26 mouse cellular contexts compared by ENCODE assay signal in the genomic region with DNA sequence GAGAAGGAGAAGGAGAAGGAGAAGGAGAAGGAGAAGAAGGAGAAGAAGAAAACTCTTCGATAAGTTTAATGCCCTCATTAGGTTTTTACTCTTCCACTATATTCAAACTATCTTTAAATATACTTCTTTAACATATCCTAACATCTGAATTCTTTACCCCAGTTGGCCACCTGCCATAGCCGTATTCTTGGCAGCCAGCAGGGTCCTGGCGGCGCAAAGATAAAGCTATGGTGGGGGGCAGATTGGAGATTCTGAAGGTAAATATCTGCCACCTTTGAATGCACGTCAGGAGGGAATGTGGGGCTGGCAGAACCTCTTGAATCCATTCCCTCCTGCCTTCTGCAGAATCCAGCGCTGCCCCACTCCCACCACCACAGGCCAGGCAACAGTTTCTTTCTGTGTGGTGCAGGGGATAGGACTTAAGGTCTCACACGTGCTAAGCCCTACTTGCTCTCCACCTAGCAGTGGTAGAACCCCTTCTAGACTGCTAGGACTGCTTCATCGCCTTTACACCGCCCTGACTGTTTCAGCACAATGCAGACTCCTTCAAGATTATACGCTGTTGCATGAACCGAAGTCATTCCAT. TPM values are rescaled to one million over a fixed set of nuclear protein-coding genes. Genes with fewer than 3 reads are reported as not detected.
DNase-seq lines count a peak whose midpoint lies in the region; ATAC-seq lines count a peak whose summit lies in the region.
"Had no signal": no experiment of that assay in that cellular context is flagged by ENCODE, and none has a peak within 500 bp of the region (broad histone marks: within the 10 kb centered on the region; RNA-seq: fewer than 3 reads in every experiment).

No protein-coding gene starts in this region.

- no peak overlapping the region for H3K4me3 ChIP-seq in kidney, embryonic 14.5 days (ENCODE audit: low read length)
- no peak overlapping the region for H3K4me3 ChIP-seq in lung, embryonic 16.5 days (ENCODE audit: low read length)
- H3K4me3 ChIP-seq in midbrain, embryonic 15.5 days: no peak overlapping the region
- H3K4me3 ChIP-seq: embryonic facial prominence, embryonic 15.5 days; forebrain, embryonic 15.5 days; heart, embryonic 10.5 days; hindbrain, embryonic 12.5 days had no signal

- no peak overlapping the region for H3K4me2 ChIP-seq in kidney, embryonic 14.5 days (replicated peaks; ENCODE audit: low read depth, low read length)
- H3K4me2 ChIP-seq in lung, embryonic 16.5 days (ENCODE audit: low read depth, low read length): no peak overlapping the region
- H3K4me2 ChIP-seq in midbrain, embryonic 15.5 days: no peak overlapping the region
- H3K4me2 ChIP-seq: embryonic facial prominence, embryonic 15.5 days; forebrain, embryonic 15.5 days; hindbrain, embryonic 12.5 days had no signal

- ATAC-seq in kidney, embryonic 14.5 days (ENCODE audit: low FRiP score, low TSS enrichment): no peak
- 0 out of 2 replicates have a peak, but pooled peaks have one; percentile 15 for ATAC-seq in lung, embryonic 16.5 days (ENCODE audit: low read depth)
- ATAC-seq in megakaryocyte progenitor cell, adult 5-6 weeks (replicated peaks; ENCODE audit: poor library complexity): peak; percentile 73
- ATAC-seq in midbrain, embryonic 15.5 days (replicated peaks): no peak
- ATAC-seq: activated CD4-positive, CD25-positive, alpha-beta regulatory T cell, adult 4 months; forebrain, embryonic 15.5 days; Patski had no signal

- no peak overlapping the region for H3K27ac ChIP-seq in kidney, embryonic 14.5 days (ENCODE audit: low read depth, low read length)
- no peak overlapping the region for H3K27ac ChIP-seq in lung, embryonic 16.5 days (ENCODE audit: low read length)
- H3K27ac ChIP-seq in midbrain, embryonic 15.5 days: no peak overlapping the region
- H3K27ac ChIP-seq: embryonic facial prominence, embryonic 15.5 days; forebrain, embryonic 15.5 days; heart, embryonic 10.5 days; hindbrain, embryonic 12.5 days had no signal

- no peaks in the 10 kb centered on the region for H3K4me1 ChIP-seq in kidney, embryonic 14.5 days (ENCODE audit: control insufficient read depth, insufficient read depth, low read length)
- peaks cover 14% of the 10 kb centered on the region for H3K4me1 ChIP-seq in lung, embryonic 16.5 days (replicated peaks; ENCODE audit: control insufficient read depth, insufficient read depth, low read length)
- no peaks in the 10 kb centered on the region for H3K4me1 ChIP-seq in midbrain, embryonic 15.5 days
- H3K4me1 ChIP-seq: hindbrain, embryonic 12.5 days had no signal

- no peaks in the 10 kb centered on the region for H3K9me3 ChIP-seq in kidney, embryonic 14.5 days (ENCODE audit: control insufficient read depth, low read length)
- no peaks in the 10 kb centered on the region for H3K9me3 ChIP-seq in lung, embryonic 16.5 days (ENCODE audit: control insufficient read depth, low read length)
- no peaks in the 10 kb centered on the region for H3K9me3 ChIP-seq in midbrain, embryonic 15.5 days
- H3K9me3 ChIP-seq: embryonic facial prominence, embryonic 15.5 days; forebrain, embryonic 15.5 days; heart, embryonic 10.5 days; hindbrain, embryonic 12.5 days had no signal

- no peaks in the 10 kb centered on the region for H3K27me3 ChIP-seq in kidney, embryonic 14.5 days (ENCODE audit: control insufficient read depth, insufficient read depth, low read length)
- no peaks in the 10 kb centered on the region for H3K27me3 ChIP-seq in lung, embryonic 16.5 days (ENCODE audit: control insufficient read depth, insufficient read depth, low read depth, low read length)
- H3K27me3 ChIP-seq in midbrain, embryonic 15.5 days (replicated peaks): no peaks in the 10 kb centered on the region
- H3K27me3 ChIP-seq: embryonic facial prominence, embryonic 15.5 days; forebrain, embryonic 15.5 days; hindbrain, embryonic 12.5 days; Patski had no signal

- 82% methylated on average over 11 of the region's 11 CpGs for WGBS in kidney, embryonic 14.5 days
- 51% methylated on average over 11 of the region's 11 CpGs for WGBS in lung, embryonic 16.5 days
- WGBS in midbrain, embryonic 15.5 days: 84% methylated on average over 11 of the region's 11 CpGs

- peak; percentile 30 for DNase-seq in kidney, postnatal 14 days
- no peak for DNase-seq in lung, postnatal 10 days
- no peak for DNase-seq in right cerebral cortex, postnatal 14 days
- DNase-seq: adrenal gland, postnatal 25 days; cerebellum, adult 18-20 months; cerebellum, adult 9-11 months; cerebellum, postnatal 36 days; gastrocnemius, postnatal 10 days; heart, adult 18-20 months; heart, postnatal 10 days; heart, postnatal 4 days had no signal

- no peaks in the 10 kb centered on the region for H3K36me3 ChIP-seq in kidney, embryonic 14.5 days (ENCODE audit: control insufficient read depth, insufficient read depth, low read length)
- no peaks in the 10 kb centered on the region for H3K36me3 ChIP-seq in lung, embryonic 16.5 days (ENCODE audit: control insufficient read depth, insufficient read depth, low read length)
- no peaks in the 10 kb centered on the region for H3K36me3 ChIP-seq in midbrain, embryonic 15.5 days (replicated peaks)
- H3K36me3 ChIP-seq: embryonic facial prominence, embryonic 15.5 days; forebrain, embryonic 15.5 days; heart, embryonic 10.5 days; hindbrain, embryonic 12.5 days had no signal

- no peak overlapping the region; the same call in 1 of the 2 replicates for H3K9ac ChIP-seq in kidney, embryonic 14.5 days (ENCODE audit: low read depth, low read length)
- H3K9ac ChIP-seq in lung, embryonic 16.5 days (ENCODE audit: low read length): no peak overlapping the region
- H3K9ac ChIP-seq in midbrain, embryonic 15.5 days: no peak overlapping the region
- H3K9ac ChIP-seq: embryonic facial prominence, embryonic 15.5 days; forebrain, embryonic 15.5 days; hindbrain, embryonic 12.5 days had no signal

RNA-seq across cellular contexts. Expression of a gene that starts 10.9 kb away (rescaled TPM):
- not detected in 2 replicates for polyA plus RNA-seq in kidney, embryonic 14.5 days (2014; fragmentation: Nextera tagmentation; extraction: Ambion mirVana)
- polyA plus RNA-seq in lung, embryonic 16.5 days (2015; fragmentation: Nextera tagmentation; extraction: Ambion mirVana): not detected in 2 replicates
- total RNA-seq in megakaryocyte progenitor cell, adult 5-6 weeks (2015): not detected in 2 replicates
- not detected in 2 replicates for total RNA-seq in megakaryocyte progenitor cell, adult 5-6 weeks (2017)
- polyA plus RNA-seq in midbrain, embryonic 15.5 days (2015; fragmentation: Nextera tagmentation; extraction: Ambion mirVana): not detected in 2 replicates
- total RNA-seq: adrenal gland, adult 18-20 months; adrenal gland, postnatal 25 days; gastrocnemius, postnatal 10 days; gastrocnemius, postnatal 4 days; heart, adult 18-20 months; heart, postnatal 10 days; heart, postnatal 4 days had no signal
- polyA plus RNA-seq: activated CD4-positive, CD25-positive, alpha-beta regulatory T cell, adult 4 months; embryonic facial prominence, embryonic 11.5 days; embryonic facial prominence, embryonic 15.5 days; forebrain, embryonic 11.5 days; forebrain, embryonic 15.5 days; heart, embryonic 10.5 days; heart, embryonic 14.5 days; hindbrain, embryonic 12.5 days; Patski had no signal

RNA-seq across cellular contexts. Expression of a gene that starts 11.5 kb away (rescaled TPM):
- polyA plus RNA-seq in kidney, embryonic 14.5 days (2014; fragmentation: Nextera tagmentation; extraction: Ambion mirVana): 34.4 and 36.0 TPM in 2 replicates
- 30.6 and 33.3 TPM in 2 replicates for polyA plus RNA-seq in lung, embryonic 16.5 days (2015; fragmentation: Nextera tagmentation; extraction: Ambion mirVana)
- total RNA-seq in megakaryocyte progenitor cell, adult 5-6 weeks (2015): 39.5 and 43.0 TPM in 2 replicates
- 57.3 and 60.1 TPM in 2 replicates for total RNA-seq in megakaryocyte progenitor cell, adult 5-6 weeks (2017)
- 25.9 and 29.8 TPM in 2 replicates for polyA plus RNA-seq in midbrain, embryonic 15.5 days (2015; fragmentation: Nextera tagmentation; extraction: Ambion mirVana)

Comparison
In these comparisons a context has a peak if more than half of its experiments do, and no peak if none do; other contexts are left out.
1. ATAC-seq: peak in lung, embryonic 16.5 days (single experiment) and megakaryocyte progenitor cell, adult 5-6 weeks (single experiment); none in kidney, embryonic 14.5 days (single experiment) and midbrain, embryonic 15.5 days (single experiment).